Mouse (Mus musculus) stomach, postnatal 0 days (tissue): Measurements from ENCODE around the gene Gmfg. TPM values are rescaled to one million over a fixed set of nuclear protein-coding genes. Genes with fewer than 3 reads are reported as not detected.
A peak's percentile ranks its signal among the peaks of the same experiment; 100 is the strongest.

Experiments used
- ATAC-seq: fragments of 200-750 bp; cut with Nextera tagmentation; 2 replicates; pipeline ENCODE4 v1.8.0; 2017; ENCODE audit not compliant: low FRiP score, low TSS enrichment
- DNase-seq: peaks from one replicate; pipeline ENCODE4 v3.0.0-alpha.2; 2016; ENCODE audit warnings: low spot score
- H3K27ac ChIP-seq: fragments of 300-500 bp; sonication (generic); replicated peaks from 2 replicates; pipeline ENCODE4 v1.5.1; 2014; ENCODE audit warnings: mild to moderate bottlenecking, control low read depth
- H3K27me3 ChIP-seq: fragments of 300-500 bp; sonication (generic); 2 replicates; pipeline ENCODE4 v1.6.1; 2014; ENCODE audit warnings: low read length; ENCODE audit not compliant: control insufficient read depth, insufficient read depth
- H3K36me3 ChIP-seq: fragments of 300-500 bp; sonication (generic); 2 replicates; pipeline ENCODE4 v1.6.1; 2014; ENCODE audit warnings: low read length, mixed read lengths; ENCODE audit not compliant: control insufficient read depth, insufficient read depth
- H3K4me1 ChIP-seq: fragments of 300-500 bp; sonication (generic); replicated peaks from 2 replicates; pipeline ENCODE4 v1.6.1; 2014; ENCODE audit warnings: antibody characterized with exemption; ENCODE audit not compliant: control insufficient read depth, insufficient read depth
- H3K4me2 ChIP-seq: fragments of 300-500 bp; sonication (generic); replicated peaks from 2 replicates; pipeline ENCODE4 v1.6.1; 2014; ENCODE audit warnings: low read depth, mild to moderate bottlenecking, control low read depth, moderate library complexity
- H3K4me3 ChIP-seq: fragments of 300-500 bp; sonication (generic); 2 replicates; pipeline ENCODE4 v1.5.1; 2014; ENCODE audit warnings: low read depth, low read length, control low read depth
- H3K9ac ChIP-seq: fragments of 300-500 bp; sonication (generic); 2 replicates; pipeline ENCODE4 v1.6.1; 2014; ENCODE audit warnings: mild to moderate bottlenecking, low read length, control low read depth, mixed read lengths
- H3K9me3 ChIP-seq: fragments of 300-500 bp; sonication (generic); 2 replicates; pipeline ENCODE4 v1.6.1; 2016; ENCODE audit warnings: low read length; ENCODE audit not compliant: control insufficient read depth
- CTCF ChIP-seq: IDR thresholded peaks from 2 replicates; pipeline ENCODE4 v1.5.1; 2016; ENCODE audit warnings: antibody characterized with exemption, low read depth, mild to moderate bottlenecking, moderate library complexity
- EP300 ChIP-seq: optimal IDR thresholded peaks from 2 replicates; pipeline ENCODE3; 2016; ENCODE audit warnings: antibody characterized with exemption
- WGBS: fragments of 180-500 bp; shearing (Covaris S2); extraction: QIAGEN DNeasy Blood & Tissue Kit; methylation state at CpG from one replicate; pipeline ENCODE4 v1.1.7; 2014; 5-methylcytosine and 5-hydroxymethylcytosine counted together
- polyA plus RNA-seq: library from polyadenylated mRNA; unstranded; fragments of >200 nt; fragmentation: Nextera tagmentation; extraction: Ambion mirVana; gene quantifications from 2 replicates; pipeline ENCODE4 v1.2.1, GENCODE M21; 2015

The Gmfg gene
- polyA plus RNA-seq, 1 experiment from 2014 or later: 23.1 TPM

GRCm38 (mm10) chr7:28441776-28442485 is 4.7 kb downstream of the Gmfg start:
- Histone ChIP-seq H3K4me1 (no peaks in the 10 kb centered on the region), H3K27me3 (no peaks in the 10 kb centered on the region), H3K9ac (no peak overlapping the region), H3K27ac (no peak overlapping the region), H3K9me3 (no peaks in the 10 kb centered on the region), H3K4me3 (no peak overlapping the region), H3K36me3 (no peaks in the 10 kb centered on the region), H3K4me2 (no peak overlapping the region)
- DNase-seq (no peak), ATAC-seq (no peak)
- 88% methylated on average over 12 of the region's 14 CpGs for WGBS
- no peak for TF ChIP-seq EP300
- TF ChIP-seq CTCF: no peak

GRCm38 (mm10) chr7:28442688-28443087 is 5.4 kb downstream of the Gmfg start:
- no peak overlapping the region for H3K4me2 ChIP-seq
- no peak overlapping the region for H3K9ac ChIP-seq
- H3K4me3 ChIP-seq: no peak overlapping the region
- no peaks in the 10 kb centered on the region for H3K36me3 ChIP-seq
- H3K4me1 ChIP-seq: no peaks in the 10 kb centered on the region
- ATAC-seq (no peak), DNase-seq (no peak)
- no peak overlapping the region for H3K27ac ChIP-seq
- no peaks in the 10 kb centered on the region for H3K9me3 ChIP-seq
- 35% methylated on average over 4 of the region's 4 CpGs for WGBS
- no peak for TF ChIP-seq EP300
- no peaks in the 10 kb centered on the region for H3K27me3 ChIP-seq

DNA sequence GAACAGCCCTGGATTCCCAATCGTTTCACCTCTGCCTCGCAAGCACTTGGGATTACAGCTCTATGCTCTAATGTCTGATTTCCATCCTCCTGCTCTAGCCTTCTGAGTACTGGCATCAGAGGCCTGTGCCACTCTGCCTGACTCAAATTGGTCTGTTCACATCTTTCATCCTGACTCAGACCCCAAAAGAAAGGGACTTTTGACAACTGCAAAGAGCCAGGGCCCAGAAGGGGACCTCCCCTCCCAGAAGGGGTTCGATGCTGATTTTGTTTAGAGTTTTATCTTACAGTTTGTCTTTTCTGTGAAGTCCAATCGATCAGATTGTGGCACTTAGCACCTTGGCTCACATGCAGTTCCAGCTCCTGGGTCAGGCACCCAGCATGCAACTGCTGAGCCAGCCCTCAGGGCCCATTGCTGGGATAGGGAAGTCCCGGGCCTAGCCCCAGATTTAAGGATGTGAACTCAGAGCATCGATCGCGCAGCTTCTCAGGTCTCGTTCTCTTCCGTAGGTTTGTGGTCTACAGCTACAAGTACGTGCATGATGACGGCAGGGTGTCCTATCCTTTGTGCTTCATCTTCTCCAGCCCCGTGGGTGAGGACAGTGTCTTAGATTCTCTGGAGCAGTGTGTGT is 7.2 kb downstream of the Gmfg start:
- no peak overlapping the region for H3K27ac ChIP-seq
- no peaks in the 10 kb centered on the region for H3K9me3 ChIP-seq
- TF ChIP-seq CTCF (no peak), EP300 (no peak)
- H3K4me1 ChIP-seq: no peaks in the 10 kb centered on the region
- H3K27me3 ChIP-seq: no peaks in the 10 kb centered on the region
- no peak for DNase-seq
- 80% methylated on average over 13 of the region's 13 CpGs for WGBS
- no peak overlapping the region for H3K4me2 ChIP-seq
- H3K36me3 ChIP-seq: no peaks in the 10 kb centered on the region
- H3K9ac ChIP-seq: no peak overlapping the region
- no peak for ATAC-seq
- no peak overlapping the region for H3K4me3 ChIP-seq

- Histone ChIP-seq H3K4me1 (no peaks in the 10 kb centered on the region), H3K9ac (no peak overlapping the region), H3K4me2 (no peak overlapping the region), H3K27ac (no peak overlapping the region), H3K27me3 (no peaks in the 10 kb centered on the region), H3K9me3 (no peaks in the 10 kb centered on the region), H3K4me3 (no peak overlapping the region), H3K36me3 (no peaks in the 10 kb centered on the region)
- TF ChIP-seq EP300 (no peak), CTCF (peak; percentile 86)
- DNase-seq: peak; percentile 82
- 6% methylated on average over 12 of the region's 12 CpGs for WGBS
- ATAC-seq: no peak
Observed at GRCm38 (mm10) chr7:28446446-28446845, 9.2 kb downstream of the Gmfg start.

DNA sequence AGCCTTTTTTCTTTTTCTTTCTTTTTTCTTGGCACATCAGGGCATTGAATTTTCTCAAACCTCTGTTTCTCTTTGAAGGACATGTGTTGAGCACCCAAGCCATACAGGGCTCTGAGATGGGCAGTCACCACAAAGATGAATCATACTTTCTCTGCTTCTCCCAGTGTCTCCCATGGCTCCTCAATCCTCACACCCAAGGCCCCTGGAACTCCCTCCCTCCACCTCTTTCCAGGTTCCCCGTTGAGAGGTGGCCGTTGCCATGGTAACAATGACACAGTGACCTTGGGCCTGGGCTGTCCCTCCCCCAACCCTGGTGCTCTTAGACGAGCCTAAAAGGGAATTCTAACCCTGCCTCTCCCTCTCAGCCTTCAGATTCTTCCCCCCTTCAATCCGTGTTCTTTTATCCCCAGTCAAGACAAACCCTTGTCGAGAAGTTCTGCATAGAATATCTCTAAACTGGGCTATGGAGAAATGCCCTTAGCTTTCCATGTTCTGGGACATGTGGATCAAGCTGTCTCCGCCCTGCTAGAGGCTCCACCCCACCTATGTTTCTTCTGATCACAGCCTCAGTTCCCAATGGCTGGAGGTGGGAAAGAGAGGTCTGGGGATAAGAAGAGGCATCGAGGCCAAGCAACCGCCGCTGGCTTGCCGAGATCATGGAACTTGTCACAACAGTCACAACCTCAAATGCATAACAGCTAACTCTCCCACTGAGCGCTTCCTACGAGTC is 10.0 kb downstream of the Gmfg start:
- Histone ChIP-seq H3K27ac (no peak overlapping the region), H3K36me3 (no peaks in the 10 kb centered on the region), H3K27me3 (no peaks in the 10 kb centered on the region), H3K4me2 (no peak overlapping the region), H3K4me1 (no peaks in the 10 kb centered on the region), H3K4me3 (no peak overlapping the region), H3K9ac (no peak overlapping the region), H3K9me3 (no peaks in the 10 kb centered on the region)
- DNase-seq: no peak
- 28% methylated on average over 12 of the region's 12 CpGs for WGBS
- no peak; the same call in 1 of the 2 replicates for ATAC-seq
- TF ChIP-seq CTCF (no peak), EP300 (no peak)
